Comparison of ENCODE assay signal across 10 mouse cellular contexts in the genomic region with DNA sequence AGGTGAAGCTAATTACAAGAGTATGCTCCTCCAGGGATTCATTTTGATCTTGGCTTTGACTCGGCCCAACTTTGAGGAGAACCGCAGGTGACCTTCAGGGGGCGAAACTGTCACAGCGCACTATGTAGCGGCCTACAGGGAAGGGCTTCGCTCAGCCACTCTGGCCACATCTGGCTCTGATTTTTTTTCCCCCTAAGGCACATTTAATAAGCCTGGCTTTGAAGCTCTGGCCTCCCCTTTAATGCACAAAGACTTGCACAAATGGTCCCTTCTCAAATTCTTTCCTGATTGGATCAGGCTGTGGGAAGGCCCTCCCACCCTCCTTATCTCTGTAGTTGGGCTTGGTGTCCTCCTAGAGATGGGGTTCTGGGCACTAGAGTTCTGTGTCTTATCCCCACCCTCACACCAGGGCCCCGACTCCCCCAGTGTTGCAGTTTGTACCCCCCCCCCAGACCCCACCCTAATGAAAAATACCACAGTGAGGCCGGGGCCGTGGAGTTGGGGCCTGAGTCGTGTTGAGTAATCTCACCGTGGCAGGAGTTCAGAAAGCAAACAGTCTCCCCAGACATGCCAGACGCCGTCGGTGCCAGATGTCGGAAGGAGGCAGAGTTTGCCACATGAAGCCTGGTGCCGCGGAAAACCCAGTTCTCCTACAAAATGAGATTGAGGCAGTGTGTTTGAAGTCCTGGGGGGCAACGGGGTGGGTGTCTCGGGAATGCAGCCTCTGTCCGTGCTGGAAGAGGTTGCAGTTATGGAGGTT. TPM values are rescaled to one million over a fixed set of nuclear protein-coding genes. Genes with fewer than 3 reads are reported as not detected.
DNase-seq lines count a peak whose midpoint lies in the region; ATAC-seq and TF ChIP-seq lines count a peak whose summit lies in the region.
"Had no signal": no experiment of that assay in that cellular context is flagged by ENCODE, and none has a peak within 500 bp of the region (broad histone marks: within the 10 kb centered on the region; RNA-seq: fewer than 3 reads in every experiment).

No protein-coding gene starts in this region.

- no peak overlapping the region for H3K4me3 ChIP-seq in intestine, embryonic 16.5 days (ENCODE audit: low read length)
- no peak overlapping the region for H3K4me3 ChIP-seq in intestine, postnatal 0 days (ENCODE audit: low read depth, low read length)
- no peak overlapping the region for H3K4me3 ChIP-seq in embryonic facial prominence, embryonic 13.5 days
- no peak overlapping the region for H3K4me3 ChIP-seq in hindbrain, embryonic 13.5 days
- H3K4me3 ChIP-seq: heart, adult 2 months had no signal

- no peak overlapping the region for H3K4me2 ChIP-seq in intestine, embryonic 16.5 days (ENCODE audit: low read depth, low read length)
- H3K4me2 ChIP-seq in intestine, postnatal 0 days (replicated peaks; ENCODE audit: low read depth), result no peak overlapping the region
- no peak overlapping the region; the same call in 1 of the 2 replicates for H3K4me2 ChIP-seq in embryonic facial prominence, embryonic 13.5 days
- no peak overlapping the region for H3K4me2 ChIP-seq in hindbrain, embryonic 13.5 days

- ATAC-seq in intestine, embryonic 16.5 days, result no peak
- no peak for ATAC-seq in intestine, postnatal 0 days
- ATAC-seq in embryonic facial prominence, embryonic 13.5 days (ENCODE audit: insufficient number of reproducible peaks, insufficient read depth, low FRiP score, low TSS enrichment, low read depth), result 0 out of 2 replicates have a peak, but pooled peaks have one; percentile 26
- no peak for ATAC-seq in hindbrain, embryonic 13.5 days (ENCODE audit: low FRiP score)

- no peak overlapping the region for H3K9ac ChIP-seq in intestine, embryonic 16.5 days (ENCODE audit: low read depth, low read length)
- H3K9ac ChIP-seq in intestine, postnatal 0 days (ENCODE audit: low read depth, low read length), result no peak overlapping the region
- no peak overlapping the region for H3K9ac ChIP-seq in embryonic facial prominence, embryonic 13.5 days
- H3K9ac ChIP-seq in hindbrain, embryonic 13.5 days, result peak overlapping the region; percentile 49; the same call in 1 of the 2 replicates

- no peaks in the 10 kb centered on the region for H3K4me1 ChIP-seq in intestine, embryonic 16.5 days (ENCODE audit: control insufficient read depth, insufficient read depth, low read length)
- no peaks in the 10 kb centered on the region for H3K4me1 ChIP-seq in intestine, postnatal 0 days (replicated peaks; ENCODE audit: control insufficient read depth, insufficient read depth, low read length)
- H3K4me1 ChIP-seq in embryonic facial prominence, embryonic 13.5 days, result peaks cover 42% of the 10 kb centered on the region
- H3K4me1 ChIP-seq in hindbrain, embryonic 13.5 days (replicated peaks), result peaks cover 28% of the 10 kb centered on the region

- TF ChIP-seq CTCF in intestine, postnatal 0 days (IDR thresholded peaks at IDR 0.05; ENCODE audit: low read depth), result no peak

- no peaks in the 10 kb centered on the region for H3K27me3 ChIP-seq in intestine, embryonic 16.5 days (replicated peaks; ENCODE audit: control insufficient read depth, insufficient read depth, low read length)
- H3K27me3 ChIP-seq in intestine, postnatal 0 days (replicated peaks; ENCODE audit: control insufficient read depth, insufficient read depth, low read length), result no peaks in the 10 kb centered on the region
- H3K27me3 ChIP-seq in embryonic facial prominence, embryonic 13.5 days, result no peaks in the 10 kb centered on the region
- no peaks in the 10 kb centered on the region for H3K27me3 ChIP-seq in hindbrain, embryonic 13.5 days

- peak; percentile 63 for DNase-seq in lung, postnatal 25 days (ENCODE audit: low spot score)
- DNase-seq in adipocyte (ENCODE audit: low spot score), result no peak
- DNase-seq in thymus, postnatal 4 days, result no peak
- no peak for DNase-seq in layer of hippocampus, adult 18-20 months (ENCODE audit: low spot score in 2 of 2)
- DNase-seq: cerebellum, adult 11-12 months had no signal

- 0 out of 2 replicates have a peak overlapping the region, but pooled peaks have one; percentile 2 for H3K27ac ChIP-seq in intestine, embryonic 16.5 days (ENCODE audit: low read length)
- H3K27ac ChIP-seq in intestine, postnatal 0 days (ENCODE audit: low read depth, low read length), result no peak overlapping the region
- H3K27ac ChIP-seq in embryonic facial prominence, embryonic 13.5 days, result peak overlapping the region; percentile 89
- H3K27ac ChIP-seq in hindbrain, embryonic 13.5 days, result peak overlapping the region; percentile 83
- H3K27ac ChIP-seq: heart, adult 2 months had no signal

- no peaks in the 10 kb centered on the region for H3K9me3 ChIP-seq in intestine, embryonic 16.5 days (ENCODE audit: control insufficient read depth, low read length)
- no peaks in the 10 kb centered on the region for H3K9me3 ChIP-seq in intestine, postnatal 0 days (ENCODE audit: control insufficient read depth)
- no peaks in the 10 kb centered on the region for H3K9me3 ChIP-seq in embryonic facial prominence, embryonic 13.5 days
- no peaks in the 10 kb centered on the region for H3K9me3 ChIP-seq in hindbrain, embryonic 13.5 days

- 69% methylated on average over 20 of the region's 20 CpGs for WGBS in intestine, embryonic 16.5 days
- WGBS in intestine, postnatal 0 days, result 76% methylated on average over 20 of the region's 20 CpGs
- 20% methylated on average over 20 of the region's 20 CpGs for WGBS in embryonic facial prominence, embryonic 13.5 days
- WGBS in hindbrain, embryonic 13.5 days, result 68% methylated on average over 20 of the region's 20 CpGs

- H3K36me3 ChIP-seq in intestine, embryonic 16.5 days (ENCODE audit: control insufficient read depth, insufficient read depth, low read length), result peaks cover 28% of the 10 kb centered on the region
- H3K36me3 ChIP-seq in intestine, postnatal 0 days (ENCODE audit: control insufficient read depth, insufficient read depth), result peaks cover 62% of the 10 kb centered on the region
- peaks cover 86% of the 10 kb centered on the region for H3K36me3 ChIP-seq in embryonic facial prominence, embryonic 13.5 days
- H3K36me3 ChIP-seq in hindbrain, embryonic 13.5 days, result peaks cover 87% of the 10 kb centered on the region

RNA-seq across cellular contexts. Expression of a gene that starts 27.5 kb away (rescaled TPM):
- polyA plus RNA-seq in intestine, embryonic 16.5 days (2015; fragmentation: Nextera tagmentation; extraction: Ambion mirVana), result 2.8 and 3.2 TPM in 2 replicates
- polyA plus RNA-seq in intestine, postnatal 0 days (2015; fragmentation: Nextera tagmentation; extraction: Ambion mirVana), result 3.1 and 3.8 TPM in 2 replicates
- polyA plus RNA-seq in embryonic facial prominence, embryonic 13.5 days (2015; fragmentation: Nextera tagmentation; extraction: Ambion mirVana), result 17.4 and 25.1 TPM in 2 replicates
- polyA plus RNA-seq in hindbrain, embryonic 13.5 days (2015; fragmentation: Nextera tagmentation; extraction: Ambion mirVana), result 10.6 and 13.8 TPM in 2 replicates
- 10 to 100 TPM; 30.6 to 33.8 TPM for total RNA-seq in layer of hippocampus, adult 18-20 months (2021)
